Mouse (Mus musculus) embryonic facial prominence, embryonic 12.5 days (tissue): ENCODE results near the gene Nfatc2. TPM values are rescaled to one million over a fixed set of nuclear protein-coding genes. Genes with fewer than 3 reads are reported as not detected.
A peak's percentile ranks its signal among the peaks of the same experiment; 100 is the strongest.

Experiments
- ATAC-seq: fragments of 200-750 bp; cut with Nextera tagmentation; 2 replicates; pipeline ENCODE4 v1.8.0; 2017; ENCODE audit not compliant: insufficient number of reproducible peaks, insufficient read depth, low FRiP score, low TSS enrichment
- H3K27ac ChIP-seq: fragments of 300-500 bp; sonication (generic); 2 replicates; pipeline ENCODE4 v1.5.1; 2016; ENCODE audit warnings: mild to moderate bottlenecking
- H3K27me3 ChIP-seq: fragments of 300-500 bp; sonication (generic); 2 replicates; pipeline ENCODE4 v1.6.1; 2016; ENCODE audit warnings: mild to moderate bottlenecking, moderate library complexity
- H3K36me3 ChIP-seq: fragments of 300-500 bp; sonication (generic); 2 replicates; pipeline ENCODE4 v1.6.1; 2016; ENCODE audit warnings: mild to moderate bottlenecking
- H3K4me1 ChIP-seq: fragments of 300-500 bp; sonication (generic); 2 replicates; pipeline ENCODE4 v1.6.1; 2016
- H3K4me2 ChIP-seq: fragments of 300-500 bp; sonication (generic); replicated peaks from 2 replicates; pipeline ENCODE4 v1.6.1; 2016; ENCODE audit warnings: mild to moderate bottlenecking, moderate library complexity
- H3K4me3 ChIP-seq: fragments of 300-500 bp; sonication (generic); 2 replicates; pipeline ENCODE4 v1.5.1; 2016; ENCODE audit warnings: mild to moderate bottlenecking
- H3K9ac ChIP-seq: fragments of 300-500 bp; sonication (generic); 2 replicates; pipeline ENCODE4 v1.6.1; 2016; ENCODE audit warnings: mild to moderate bottlenecking, moderate library complexity
- H3K9me3 ChIP-seq: fragments of 300-500 bp; sonication (generic); 2 replicates; pipeline ENCODE4 v1.6.1; 2016; ENCODE audit warnings: mild to moderate bottlenecking, moderate library complexity
- WGBS: fragments of 180-500 bp; shearing (Covaris S2); methylation state at CpG from one replicate; pipeline ENCODE4 v1.1.7; 2016; 5-methylcytosine and 5-hydroxymethylcytosine counted together
- polyA plus RNA-seq: library from polyadenylated mRNA; unstranded; fragments of >200 nt; fragmentation: Nextera tagmentation; extraction: Ambion mirVana; gene quantifications from 2 replicates; pipeline ENCODE4 v1.2.1, GENCODE M21; 2016

The Nfatc2 gene
- 4.6 and 5.1 TPM in 2 replicates for polyA plus RNA-seq

DNA sequence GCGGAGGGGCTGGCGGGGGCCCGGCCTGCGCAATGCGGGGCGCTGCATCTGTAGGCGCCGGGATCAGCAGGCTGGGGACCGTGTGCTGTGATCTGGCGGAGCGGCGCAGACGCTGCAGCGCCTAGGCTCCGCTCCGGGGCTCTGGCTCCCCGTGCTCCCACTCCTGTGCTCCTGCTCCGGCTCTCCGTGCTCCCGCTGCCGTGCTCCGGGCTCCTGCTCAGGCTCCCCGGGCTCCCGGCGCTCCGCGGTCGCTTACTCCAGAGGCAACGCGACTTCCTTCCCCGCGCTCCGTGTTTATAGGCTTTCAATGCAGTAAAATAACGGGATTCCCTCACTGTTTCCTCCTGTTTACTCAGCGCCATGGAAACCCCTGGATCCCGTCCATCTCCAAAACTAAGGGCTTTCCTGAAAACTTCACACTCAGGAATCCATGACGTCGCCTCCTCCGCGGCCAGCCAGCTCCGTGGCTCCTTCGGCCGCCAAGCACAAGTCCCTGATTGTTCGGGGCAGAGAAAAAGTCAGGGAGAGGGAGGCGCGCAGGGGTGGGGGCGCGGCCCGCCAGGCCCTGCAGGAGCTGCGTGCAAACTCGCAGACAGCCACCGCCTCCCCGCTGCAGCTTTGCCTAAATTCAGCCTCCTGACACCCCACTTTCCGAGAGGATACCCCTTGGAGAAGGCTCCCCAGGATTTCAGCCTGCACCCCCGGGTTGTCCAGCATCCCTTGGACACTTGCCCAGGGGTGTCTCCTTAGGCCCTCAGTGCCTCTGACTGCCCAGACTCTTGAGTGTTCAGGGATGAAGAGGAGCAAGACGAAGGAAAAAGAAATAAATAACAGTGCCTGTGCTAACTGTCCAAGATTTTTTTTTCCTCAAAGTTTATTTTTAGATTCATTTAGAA is at the start of gene Nfatc2:
Nfatc2 (minus strand) TSS at position 167 of the 896 bp plus-strand sequence.
- Histone ChIP-seq H3K27ac (peak within 1 kb of the TSS; percentile 58), H3K9me3 (no peaks in the 10 kb centered on the region), H3K27me3 (peaks cover 41% of the 10 kb centered on the region), H3K4me3 (peak within 1 kb of the TSS; percentile 46), H3K9ac (peak within 1 kb of the TSS; percentile 60), H3K36me3 (no peaks in the 10 kb centered on the region), H3K4me1 (peaks cover 36% of the 10 kb centered on the region), H3K4me2 (peak within 1 kb of the TSS; percentile 81)
- under 1% methylated on average over 56 of the region's 56 CpGs for WGBS
- peak; percentile 57; the same call in 1 of the 2 replicates for ATAC-seq

- Histone ChIP-seq H3K36me3 (peaks cover 45% of the 10 kb centered on the region), H3K9me3 (no peaks in the 10 kb centered on the region), H3K4me2 (no peak overlapping the region), H3K4me1 (peaks cover 8% of the 10 kb centered on the region; the same call in 1 of the 2 replicates), H3K9ac (no peak overlapping the region), H3K27me3 (no peaks in the 10 kb centered on the region), H3K27ac (no peak overlapping the region), H3K4me3 (no peak overlapping the region)
- no peak for ATAC-seq
- WGBS: 67% methylated on average over 8 of the region's 8 CpGs
Measured at GRCm38 (mm10) chr2:168648171-168648570, 46.7 kb upstream of the Nfatc2 start.

GRCm38 (mm10) chr2:168644855-168645254 is 43.4 kb upstream of the Nfatc2 start:
- Histone ChIP-seq H3K9ac (no peak overlapping the region), H3K4me2 (no peak overlapping the region), H3K27me3 (no peaks in the 10 kb centered on the region), H3K4me1 (peaks cover 8% of the 10 kb centered on the region; the same call in 1 of the 2 replicates), H3K9me3 (no peaks in the 10 kb centered on the region), H3K27ac (no peak overlapping the region), H3K4me3 (no peak overlapping the region), H3K36me3 (peaks cover 50% of the 10 kb centered on the region)
- ATAC-seq: no peak
- WGBS: 60% methylated on average over 6 of the region's 6 CpGs

DNA sequence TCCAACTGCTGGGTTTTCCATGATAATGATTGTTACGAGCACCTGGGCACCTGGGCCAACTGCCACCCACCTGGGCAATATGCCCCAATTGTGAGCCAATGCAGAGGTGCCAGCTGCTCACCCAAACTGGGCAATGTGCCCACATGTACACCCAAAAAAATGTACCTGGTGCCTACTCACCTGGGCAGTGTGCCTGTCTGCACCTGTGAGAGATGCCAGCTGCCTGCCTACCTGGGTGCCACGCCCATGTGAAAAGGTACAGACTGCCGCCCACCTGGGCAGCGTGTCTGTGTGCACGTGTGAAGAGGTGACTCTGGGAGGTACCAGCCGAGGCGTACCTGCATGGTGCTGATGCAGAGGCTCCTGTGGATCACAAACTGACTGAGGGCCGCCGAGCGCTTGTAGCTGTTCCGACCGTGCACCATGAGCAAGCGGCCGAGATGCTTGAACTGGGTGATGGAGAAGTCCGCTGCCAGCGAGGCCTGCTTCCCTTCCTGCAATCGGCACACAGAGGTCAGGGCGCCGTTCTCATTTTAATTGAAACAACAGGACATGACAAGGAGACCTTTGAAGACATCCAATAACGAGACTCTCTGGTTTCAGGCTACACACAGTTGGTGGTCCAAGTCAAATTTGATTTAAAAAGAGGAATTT is 42.2 kb upstream of the Nfatc2 start:
- no peak overlapping the region for H3K4me3 ChIP-seq
- no peaks in the 10 kb centered on the region for H3K9me3 ChIP-seq
- H3K27me3 ChIP-seq: no peaks in the 10 kb centered on the region; the same call in 1 of the 2 replicates
- H3K27ac ChIP-seq: no peak overlapping the region
- no peak overlapping the region for H3K9ac ChIP-seq
- ATAC-seq: no peak
- no peak overlapping the region for H3K4me2 ChIP-seq
- 59% methylated on average over 20 of the region's 20 CpGs for WGBS
- H3K36me3 ChIP-seq: peaks cover 46% of the 10 kb centered on the region
- peaks cover 8% of the 10 kb centered on the region; the same call in 1 of the 2 replicates for H3K4me1 ChIP-seq

GRCm38 (mm10) chr2:168642187-168642586 is 40.7 kb upstream of the Nfatc2 start:
- Histone ChIP-seq H3K4me3 (no peak overlapping the region), H3K9ac (no peak overlapping the region), H3K9me3 (no peaks in the 10 kb centered on the region), H3K27ac (no peak overlapping the region), H3K4me2 (no peak overlapping the region), H3K4me1 (peaks cover 8% of the 10 kb centered on the region; the same call in 1 of the 2 replicates), H3K27me3 (no peaks in the 10 kb centered on the region; the same call in 1 of the 2 replicates), H3K36me3 (peaks cover 40% of the 10 kb centered on the region)
- whole genome bisulfite sequencing: 80% methylated on average over 11 of the region's 11 CpGs
- no peak for ATAC-seq

- WGBS: 92% methylated on average over 9 of the region's 9 CpGs
- no peaks in the 10 kb centered on the region for H3K9me3 ChIP-seq
- H3K27me3 ChIP-seq: peaks cover 3% of the 10 kb centered on the region
- peaks cover 8% of the 10 kb centered on the region; the same call in 1 of the 2 replicates for H3K4me1 ChIP-seq
- no peak overlapping the region for H3K4me3 ChIP-seq
- no peak for ATAC-seq
- H3K4me2 ChIP-seq: no peak overlapping the region
- peaks cover 37% of the 10 kb centered on the region for H3K36me3 ChIP-seq
- no peak overlapping the region for H3K9ac ChIP-seq
- H3K27ac ChIP-seq: no peak overlapping the region
Measured at GRCm38 (mm10) chr2:168640460-168640859, 39.0 kb upstream of the Nfatc2 start.

DNA sequence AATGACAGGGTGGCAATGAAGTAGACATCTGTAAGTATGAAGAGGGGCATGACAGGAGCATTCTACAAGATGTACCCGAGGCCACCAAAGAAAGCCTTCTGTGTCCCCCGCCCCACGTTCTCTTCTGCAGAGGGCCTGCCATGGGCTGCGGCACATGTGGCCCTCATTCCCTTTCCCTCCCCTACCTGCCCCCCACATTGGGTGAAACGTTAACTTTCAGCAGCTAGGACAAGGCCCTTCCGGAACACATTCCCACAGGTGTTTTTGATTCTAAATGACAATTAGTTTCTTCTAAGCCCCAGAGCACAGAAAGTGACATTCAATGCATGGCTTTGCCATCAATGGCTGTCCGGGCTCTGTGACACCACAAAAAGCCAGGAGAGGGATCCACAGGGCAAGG is 33.4 kb upstream of the Nfatc2 start:
- Histone ChIP-seq H3K9me3 (no peaks in the 10 kb centered on the region), H3K27me3 (peaks cover 8% of the 10 kb centered on the region), H3K36me3 (peaks cover 11% of the 10 kb centered on the region; the same call in 1 of the 2 replicates), H3K4me2 (no peak overlapping the region), H3K27ac (no peak overlapping the region), H3K4me3 (no peak overlapping the region), H3K9ac (no peak overlapping the region), H3K4me1 (no peaks in the 10 kb centered on the region; the same call in 1 of the 2 replicates)
- 43% methylated on average over 7 of the region's 7 CpGs for WGBS
- no peak for ATAC-seq

GRCm38 (mm10) chr2:168633301-168633816 is 31.9 kb upstream of the Nfatc2 start:
- H3K27ac ChIP-seq: no peak overlapping the region
- no peak for ATAC-seq
- H3K27me3 ChIP-seq: peaks cover 8% of the 10 kb centered on the region
- 0 out of 2 replicates have a peak, but pooled peaks cover 2% of the 10 kb centered on the region for H3K36me3 ChIP-seq
- no peaks in the 10 kb centered on the region; the same call in none of the 2 replicates for H3K4me1 ChIP-seq
- H3K9me3 ChIP-seq: no peaks in the 10 kb centered on the region
- WGBS: 37% methylated on average over 14 of the region's 14 CpGs
- no peak overlapping the region for H3K9ac ChIP-seq
- H3K4me3 ChIP-seq: no peak overlapping the region
- H3K4me2 ChIP-seq: no peak overlapping the region

DNA sequence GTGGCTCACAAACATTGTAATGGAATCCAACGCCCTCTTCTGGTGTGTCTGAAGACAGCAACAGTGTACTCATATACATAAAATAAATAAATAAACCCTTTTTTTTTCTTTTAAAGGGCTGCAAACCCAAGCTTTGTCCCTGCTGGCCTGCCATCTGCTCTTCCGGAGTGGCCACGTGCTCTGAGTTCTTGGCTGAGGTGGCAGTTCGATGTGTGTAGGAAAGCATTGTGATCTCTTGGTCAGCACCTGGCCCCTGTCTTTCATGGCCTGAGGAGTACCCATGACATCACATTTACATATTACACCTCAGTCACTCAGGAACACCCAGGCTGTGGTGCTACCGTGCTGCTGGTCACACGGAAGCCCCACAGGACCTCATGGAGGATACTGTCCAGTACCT is 31.1 kb upstream of the Nfatc2 start:
- H3K4me1 ChIP-seq: peaks cover 5% of the 10 kb centered on the region

DNA sequence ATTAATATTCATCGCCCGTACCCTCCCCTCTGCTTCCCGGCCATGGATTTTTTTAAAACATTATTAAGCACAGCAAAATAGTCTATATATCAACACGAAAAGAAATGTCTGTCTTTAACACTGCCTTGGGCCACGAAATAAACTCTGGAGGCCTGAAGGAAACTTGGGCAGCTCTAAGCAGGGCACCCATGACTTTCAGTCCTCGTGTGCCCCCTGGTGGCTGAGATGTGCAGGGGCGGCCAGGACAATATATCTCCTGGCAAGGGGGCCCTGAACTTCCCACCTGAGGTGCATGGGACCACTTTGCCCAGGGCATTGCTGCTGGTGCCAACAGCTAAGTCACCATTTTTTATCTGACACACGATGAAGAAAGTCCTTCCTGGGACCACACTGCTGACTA is 27.3 kb upstream of the Nfatc2 start:
- H3K27me3 ChIP-seq: no peaks in the 10 kb centered on the region
- no peak overlapping the region for H3K4me3 ChIP-seq
- 25% methylated on average over 8 of the region's 8 CpGs for WGBS
- no peak overlapping the region for H3K4me2 ChIP-seq
- ATAC-seq: no peak
- H3K9me3 ChIP-seq: peaks cover 5% of the 10 kb centered on the region; the same call in 1 of the 2 replicates
- H3K36me3 ChIP-seq: no peaks in the 10 kb centered on the region
- H3K27ac ChIP-seq: no peak overlapping the region
- no peak overlapping the region for H3K9ac ChIP-seq
- H3K4me1 ChIP-seq: peaks cover 19% of the 10 kb centered on the region

More for the DNA sequence above, 31.1 kb upstream of the Nfatc2 start:
- Histone ChIP-seq H3K27ac (no peak overlapping the region), H3K4me3 (no peak overlapping the region), H3K27me3 (peaks cover 8% of the 10 kb centered on the region), H3K36me3 (no peaks in the 10 kb centered on the region), H3K9me3 (no peaks in the 10 kb centered on the region), H3K9ac (no peak overlapping the region), H3K4me2 (no peak overlapping the region)
- 79% methylated on average over 6 of the region's 6 CpGs for WGBS
- no peak for ATAC-seq
